Mouse (Mus musculus) stomach, postnatal 0 days (tissue): Measurements from ENCODE around the gene Ttl. TPM values are rescaled to one million over a fixed set of nuclear protein-coding genes. Genes with fewer than 3 reads are reported as not detected.

Experiments
- ATAC-seq: fragments of 200-750 bp; cut with Nextera tagmentation; 2 replicates; pipeline ENCODE4 v1.8.0; 2017; ENCODE audit not compliant: low FRiP score, low TSS enrichment
- DNase-seq: peaks from one replicate; pipeline ENCODE4 v3.0.0-alpha.2; 2016; ENCODE audit warnings: low spot score
- H3K27ac ChIP-seq: fragments of 300-500 bp; sonication (generic); replicated peaks from 2 replicates; pipeline ENCODE4 v1.5.1; 2014; ENCODE audit warnings: mild to moderate bottlenecking, control low read depth
- H3K27me3 ChIP-seq: fragments of 300-500 bp; sonication (generic); 2 replicates; pipeline ENCODE4 v1.6.1; 2014; ENCODE audit warnings: low read length; ENCODE audit not compliant: control insufficient read depth, insufficient read depth
- H3K36me3 ChIP-seq: fragments of 300-500 bp; sonication (generic); 2 replicates; pipeline ENCODE4 v1.6.1; 2014; ENCODE audit warnings: low read length, mixed read lengths; ENCODE audit not compliant: control insufficient read depth, insufficient read depth
- H3K4me1 ChIP-seq: fragments of 300-500 bp; sonication (generic); replicated peaks from 2 replicates; pipeline ENCODE4 v1.6.1; 2014; ENCODE audit warnings: antibody characterized with exemption; ENCODE audit not compliant: control insufficient read depth, insufficient read depth
- H3K4me2 ChIP-seq: fragments of 300-500 bp; sonication (generic); replicated peaks from 2 replicates; pipeline ENCODE4 v1.6.1; 2014; ENCODE audit warnings: low read depth, mild to moderate bottlenecking, control low read depth, moderate library complexity
- H3K4me3 ChIP-seq: fragments of 300-500 bp; sonication (generic); 2 replicates; pipeline ENCODE4 v1.5.1; 2014; ENCODE audit warnings: low read depth, low read length, control low read depth
- H3K9ac ChIP-seq: fragments of 300-500 bp; sonication (generic); 2 replicates; pipeline ENCODE4 v1.6.1; 2014; ENCODE audit warnings: mild to moderate bottlenecking, low read length, control low read depth, mixed read lengths
- H3K9me3 ChIP-seq: fragments of 300-500 bp; sonication (generic); 2 replicates; pipeline ENCODE4 v1.6.1; 2016; ENCODE audit warnings: low read length; ENCODE audit not compliant: control insufficient read depth
- CTCF ChIP-seq: IDR thresholded peaks from 2 replicates; pipeline ENCODE4 v1.5.1; 2016; ENCODE audit warnings: antibody characterized with exemption, low read depth, mild to moderate bottlenecking, moderate library complexity
- EP300 ChIP-seq: optimal IDR thresholded peaks from 2 replicates; pipeline ENCODE3; 2016; ENCODE audit warnings: antibody characterized with exemption
- WGBS: fragments of 180-500 bp; shearing (Covaris S2); extraction: QIAGEN DNeasy Blood & Tissue Kit; methylation state at CpG from one replicate; pipeline ENCODE4 v1.1.7; 2014; 5-methylcytosine and 5-hydroxymethylcytosine counted together
- polyA plus RNA-seq: library from polyadenylated mRNA; unstranded; fragments of >200 nt; fragmentation: Nextera tagmentation; extraction: Ambion mirVana; gene quantifications from 2 replicates; pipeline ENCODE4 v1.2.1, GENCODE M21; 2015

The Ttl gene
- polyA plus RNA-seq, 1 experiment from 2014 or later, result 7.1 TPM

- no peaks in the 10 kb centered on the region for H3K27me3 ChIP-seq
- H3K4me1 ChIP-seq, result no peaks in the 10 kb centered on the region
- peak overlapping the region; percentile 82 for H3K27ac ChIP-seq
- ATAC-seq, result peak; percentile 80
- peak; percentile 60 for DNase-seq
- peak overlapping the region; percentile 83 for H3K4me3 ChIP-seq
- no peaks in the 10 kb centered on the region for H3K36me3 ChIP-seq
- H3K4me2 ChIP-seq, result peak overlapping the region; percentile 82
- no peaks in the 10 kb centered on the region for H3K9me3 ChIP-seq
- WGBS, result under 1% methylated on average over 20 of the region's 20 CpGs
- TF ChIP-seq EP300, result no peak
- TF ChIP-seq CTCF, result no peak
- H3K9ac ChIP-seq, result peak overlapping the region; percentile 78
Observed at GRCm38 (mm10) chr2:129066326-129066725, 584 bp downstream of the Ttl start.

DNA sequence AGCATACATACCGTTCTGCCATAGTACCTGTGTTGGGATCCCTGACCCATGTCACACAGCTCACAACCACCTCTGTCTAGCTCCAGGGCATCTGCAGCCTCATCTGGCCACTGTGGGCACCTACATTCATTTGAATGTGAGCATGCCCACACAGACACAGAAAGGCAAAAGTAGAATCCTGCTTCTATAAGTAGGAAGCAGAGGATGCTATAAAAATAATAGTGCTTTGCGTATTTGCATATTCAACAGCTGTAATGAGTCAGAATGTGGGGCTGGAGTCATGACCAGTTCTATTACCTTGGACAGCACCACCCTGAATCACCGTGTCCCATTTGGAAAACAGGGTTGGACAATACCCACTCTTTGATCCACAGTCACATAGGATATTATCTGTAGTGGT lies 4.6 kb downstream of the Ttl start:
- Histone ChIP-seq H3K9ac (no peak overlapping the region), H3K36me3 (no peaks in the 10 kb centered on the region), H3K4me1 (no peaks in the 10 kb centered on the region), H3K4me3 (no peak overlapping the region), H3K9me3 (no peaks in the 10 kb centered on the region), H3K4me2 (no peak overlapping the region), H3K27me3 (no peaks in the 10 kb centered on the region), H3K27ac (no peak overlapping the region)
- 84% methylated on average over 3 of the region's 3 CpGs for WGBS
- DNase-seq, result no peak
- ATAC-seq, result no peak
- no peak for TF ChIP-seq EP300
- TF ChIP-seq CTCF, result no peak

DNA sequence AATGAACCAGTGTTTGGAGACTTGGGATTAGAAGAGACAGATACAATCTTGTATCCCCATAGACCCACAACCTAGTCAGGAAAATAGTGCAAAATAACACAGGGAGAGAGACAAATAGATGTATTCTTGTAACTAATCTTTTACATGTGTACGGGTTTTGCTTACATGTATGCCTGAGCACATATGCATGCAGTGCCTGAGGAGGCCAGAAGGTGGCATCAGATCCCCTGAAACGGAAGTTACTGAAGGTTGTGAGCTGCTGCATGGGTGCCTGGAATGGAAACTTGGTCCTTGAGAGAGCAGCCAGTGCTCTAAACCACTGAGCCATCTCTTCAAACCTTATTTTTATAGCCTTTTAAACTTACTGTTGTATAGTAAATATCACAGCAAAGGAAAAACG lies 12.6 kb downstream of the Ttl start:
- H3K4me3 ChIP-seq, result no peak overlapping the region
- H3K4me1 ChIP-seq, result no peaks in the 10 kb centered on the region
- no peaks in the 10 kb centered on the region for H3K27me3 ChIP-seq
- no peak overlapping the region for H3K9ac ChIP-seq
- H3K9me3 ChIP-seq, result no peaks in the 10 kb centered on the region
- TF ChIP-seq CTCF (peak; percentile 67), EP300 (no peak)
- H3K27ac ChIP-seq, result no peak overlapping the region
- H3K4me2 ChIP-seq, result no peak overlapping the region
- ATAC-seq (no peak), DNase-seq (no peak)
- 76% methylated on average over 3 of the region's 3 CpGs for WGBS
- H3K36me3 ChIP-seq, result peaks cover 4% of the 10 kb centered on the region; the same call in 1 of the 2 replicates

GRCm38 (mm10) chr2:129079194-129079593 lies 13.5 kb downstream of the Ttl start:
- no peak overlapping the region for H3K27ac ChIP-seq
- WGBS, result 76% methylated on average over 2 of the region's 2 CpGs
- no peak overlapping the region for H3K4me3 ChIP-seq
- H3K4me2 ChIP-seq, result no peak overlapping the region
- no peaks in the 10 kb centered on the region for H3K9me3 ChIP-seq
- no peaks in the 10 kb centered on the region for H3K4me1 ChIP-seq
- no peak overlapping the region for H3K9ac ChIP-seq
- TF ChIP-seq CTCF (no peak), EP300 (no peak)
- ATAC-seq (no peak), DNase-seq (no peak)
- H3K36me3 ChIP-seq, result peaks cover 4% of the 10 kb centered on the region; the same call in 1 of the 2 replicates
- H3K27me3 ChIP-seq, result no peaks in the 10 kb centered on the region

DNA sequence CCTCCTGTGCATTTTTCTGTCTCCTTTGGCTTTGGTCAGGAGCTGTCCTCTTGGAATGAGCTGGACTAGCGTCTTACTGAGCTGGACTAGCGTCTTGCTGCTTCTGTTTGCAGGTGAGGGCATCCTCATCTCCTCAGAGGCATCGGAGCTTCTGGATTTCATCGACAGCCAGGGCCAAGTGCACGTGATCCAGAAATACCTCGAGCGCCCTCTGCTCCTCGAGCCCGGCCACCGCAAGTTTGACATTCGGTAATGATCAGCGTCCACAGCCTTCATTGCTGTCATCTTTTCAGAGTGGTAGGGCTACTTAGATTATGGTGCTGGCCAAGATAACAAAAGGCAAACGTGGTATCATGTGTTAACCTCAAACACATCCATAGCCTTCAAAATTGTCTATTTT lies 15.4 kb downstream of the Ttl start:
- H3K27ac ChIP-seq, result no peak overlapping the region
- H3K9ac ChIP-seq, result no peak overlapping the region
- peaks cover 4% of the 10 kb centered on the region; the same call in 1 of the 2 replicates for H3K36me3 ChIP-seq
- WGBS, result 67% methylated on average over 13 of the region's 13 CpGs
- no peaks in the 10 kb centered on the region for H3K4me1 ChIP-seq
- no peaks in the 10 kb centered on the region for H3K27me3 ChIP-seq
- ATAC-seq (no peak), DNase-seq (no peak)
- no peaks in the 10 kb centered on the region for H3K9me3 ChIP-seq
- H3K4me3 ChIP-seq, result no peak overlapping the region
- TF ChIP-seq CTCF (peak; percentile 49), EP300 (no peak)
- H3K4me2 ChIP-seq, result no peak overlapping the region

DNA sequence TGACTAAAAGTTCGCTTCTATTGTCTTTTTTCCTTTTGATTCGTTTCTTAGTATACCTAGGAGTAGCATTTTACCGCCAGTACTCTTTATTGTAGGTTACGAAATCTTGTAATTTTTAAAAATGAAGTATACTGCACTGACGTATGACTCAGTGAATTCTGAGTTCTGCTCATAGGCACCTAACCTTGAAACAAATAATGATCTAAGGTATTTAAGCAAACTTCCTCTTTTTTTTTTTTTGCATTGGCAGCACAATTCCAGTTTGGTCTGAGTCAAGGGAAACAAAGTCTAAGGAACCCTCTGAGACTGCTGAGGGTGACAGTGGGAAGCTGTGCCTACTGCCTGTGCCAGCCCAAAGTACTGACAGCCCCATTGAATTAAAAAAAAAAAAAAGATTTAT lies 17.8 kb downstream of the Ttl start:
- DNase-seq, result no peak

More for the DNA sequence above, 17.8 kb downstream of the Ttl start:
- H3K4me3 ChIP-seq, result no peak overlapping the region
- TF ChIP-seq EP300 (no peak), CTCF (no peak)
- H3K27ac ChIP-seq, result no peak overlapping the region
- H3K9ac ChIP-seq, result no peak overlapping the region
- 76% methylated on average over 5 of the region's 5 CpGs for WGBS
- H3K4me2 ChIP-seq, result no peak overlapping the region
- H3K4me1 ChIP-seq, result no peaks in the 10 kb centered on the region
- no peak for ATAC-seq
- H3K9me3 ChIP-seq, result no peaks in the 10 kb centered on the region
- H3K27me3 ChIP-seq, result no peaks in the 10 kb centered on the region
- no peaks in the 10 kb centered on the region; the same call in 1 of the 2 replicates for H3K36me3 ChIP-seq
